Mouse (Mus musculus) spleen, postnatal 4 days (tissue): ENCODE results near the gene Gm12166.

ENCODE experiments used
- DNase-seq, 2 experiments: peaks; one replicate each; pipeline ENCODE4 v3.0.0; 2022; ENCODE audit warnings: low spot score in 2 of 2

Gm12166 gene

GRCm38 (mm10) chr11:46052105-46052659, at the start of gene Gm12166:
Gene Gm12166, minus strand, starts transcription at chr11:46052321.
- DNase-seq, result peak; percentile 58 to 84

- DNase-seq, result no peak
Measured at GRCm38 (mm10) chr11:46097062-46097461, 44.9 kb upstream of the Gm12166 start.

GRCm38 (mm10) chr11:46096265-46096649, 44.1 kb upstream of the Gm12166 start:
- DNase-seq, result no peak

- no peak for DNase-seq
Measured at GRCm38 (mm10) chr11:46095477-46096264, 43.5 kb upstream of the Gm12166 start.

GRCm38 (mm10) chr11:46092121-46092520, 40.0 kb upstream of the Gm12166 start:
- DNase-seq, result no peak

GRCm38 (mm10) chr11:46090951-46091667, 39.0 kb upstream of the Gm12166 start:
- no peak for DNase-seq

- no peak for DNase-seq
Measured at GRCm38 (mm10) chr11:46090036-46090725, 38.1 kb upstream of the Gm12166 start.

GRCm38 (mm10) chr11:46089081-46089713, 37.1 kb upstream of the Gm12166 start:
- no peak for DNase-seq

GRCm38 (mm10) chr11:46086446-46086845, 34.3 kb upstream of the Gm12166 start:
- DNase-seq, result no peak

GRCm38 (mm10) chr11:46085398-46086163, 33.5 kb upstream of the Gm12166 start:
- no peak for DNase-seq

- no peak for DNase-seq
Measured at GRCm38 (mm10) chr11:46084568-46084967, 32.4 kb upstream of the Gm12166 start.

GRCm38 (mm10) chr11:46083835-46084444, 31.8 kb upstream of the Gm12166 start:
- DNase-seq, result no peak

GRCm38 (mm10) chr11:46083405-46083804, 31.3 kb upstream of the Gm12166 start:
- no peak for DNase-seq

GRCm38 (mm10) chr11:46081075-46081474, 29.0 kb upstream of the Gm12166 start:
- DNase-seq, result no peak

- peak; percentile 77 to 81 for DNase-seq
Measured at GRCm38 (mm10) chr11:46077732-46078375, 25.7 kb upstream of the Gm12166 start.

GRCm38 (mm10) chr11:46077304-46077703, 25.2 kb upstream of the Gm12166 start:
- DNase-seq, result no peak

- DNase-seq, result no peak
Measured at GRCm38 (mm10) chr11:46076442-46077158, 24.5 kb upstream of the Gm12166 start.

- no peak for DNase-seq
Measured at GRCm38 (mm10) chr11:46075507-46075906, 23.4 kb upstream of the Gm12166 start.
